Mouse (Mus musculus) gastrocnemius, postnatal 10 days (tissue): ENCODE measurements around the gene Cbln4. TPM values are rescaled to one million over a fixed set of nuclear protein-coding genes. Genes with fewer than 3 reads are reported as not detected.

Experiments used
- total RNA-seq, 2 experiments: library from RNA; stranded (reverse); gene quantifications; 2 replicates each; pipeline ENCODE4 v1.2.3; 2021

Gene Cbln4
- total RNA-seq, 2 experiments from 2014 or later, result not detected

Other genes starting within 250 kb of the Cbln4 start
- not detected for gene Mc3r, start 205.0 kb upstream of the Cbln4 start, total RNA-seq